Mouse (Mus musculus) ES-Bruce4 (cell line): ENCODE results near the gene Hipk1. TPM values are rescaled to one million over a fixed set of nuclear protein-coding genes. Genes with fewer than 3 reads are reported as not detected.

Experiments used
- H3K27ac ChIP-seq: 2 replicates; pipeline ENCODE4 v1.5.1; 2012; ENCODE audit warnings: low read length, inconsistent platforms; ENCODE audit not compliant: insufficient read depth
- H3K27me3 ChIP-seq: 2 replicates; pipeline ENCODE4 v1.6.1; 2012; ENCODE audit warnings: mild to moderate bottlenecking, low read length, inconsistent platforms; ENCODE audit not compliant: control insufficient read depth, poor library complexity, insufficient read depth, severe bottlenecking
- H3K36me3 ChIP-seq: 2 replicates; pipeline ENCODE4 v1.6.1; 2012; ENCODE audit warnings: inconsistent platforms, mild to moderate bottlenecking, low read length, moderate library complexity; ENCODE audit not compliant: control insufficient read depth, poor library complexity, insufficient read depth, severe bottlenecking
- H3K4me1 ChIP-seq: one replicate; pipeline ENCODE4 v1.8.1; 2011; ENCODE audit warnings: low read length; ENCODE audit not compliant: control insufficient read depth, insufficient read depth
- H3K4me3 ChIP-seq: 2 replicates; pipeline ENCODE4 v1.5.1; 2011; ENCODE audit warnings: low read depth, mild to moderate bottlenecking, low read length
- H3K9ac ChIP-seq: 2 replicates; pipeline ENCODE4 v1.6.1; 2012; ENCODE audit warnings: low read depth, mild to moderate bottlenecking, inconsistent platforms; ENCODE audit not compliant: poor library complexity, severe bottlenecking
- H3K9me3 ChIP-seq: replicated peaks from 2 replicates; pipeline ENCODE4 v1.6.1; 2012; ENCODE audit warnings: mild to moderate bottlenecking, low read length, inconsistent platforms; ENCODE audit not compliant: control insufficient read depth, poor library complexity, insufficient read depth, severe bottlenecking
- CTCF ChIP-seq: IDR thresholded peaks from one replicate; pipeline ENCODE4 v1.8.1; 2011; ENCODE audit warnings: low read depth, low read length
- EP300 ChIP-seq: IDR thresholded peaks from 2 replicates; pipeline ENCODE4 v1.6.1; 2011; ENCODE audit warnings: low read depth, low read length; ENCODE audit not compliant: insufficient read depth
- POLR2A ChIP-seq: IDR thresholded peaks from one replicate; pipeline ENCODE4 v1.8.1; 2011; ENCODE audit warnings: low read length; ENCODE audit not compliant: insufficient read depth
- polyA plus RNA-seq: library from polyadenylated mRNA; stranded (reverse); fragments of >200 nt; gene quantifications from 2 replicates; pipeline ENCODE4 v1.2.4, GENCODE M21; 2011; ENCODE audit warnings: low read depth; ENCODE audit not compliant: missing spikeins, insufficient read depth, insufficient read length

Gene Hipk1
- polyA plus RNA-seq, 1 experiment, result 52.3 TPM

DNA sequence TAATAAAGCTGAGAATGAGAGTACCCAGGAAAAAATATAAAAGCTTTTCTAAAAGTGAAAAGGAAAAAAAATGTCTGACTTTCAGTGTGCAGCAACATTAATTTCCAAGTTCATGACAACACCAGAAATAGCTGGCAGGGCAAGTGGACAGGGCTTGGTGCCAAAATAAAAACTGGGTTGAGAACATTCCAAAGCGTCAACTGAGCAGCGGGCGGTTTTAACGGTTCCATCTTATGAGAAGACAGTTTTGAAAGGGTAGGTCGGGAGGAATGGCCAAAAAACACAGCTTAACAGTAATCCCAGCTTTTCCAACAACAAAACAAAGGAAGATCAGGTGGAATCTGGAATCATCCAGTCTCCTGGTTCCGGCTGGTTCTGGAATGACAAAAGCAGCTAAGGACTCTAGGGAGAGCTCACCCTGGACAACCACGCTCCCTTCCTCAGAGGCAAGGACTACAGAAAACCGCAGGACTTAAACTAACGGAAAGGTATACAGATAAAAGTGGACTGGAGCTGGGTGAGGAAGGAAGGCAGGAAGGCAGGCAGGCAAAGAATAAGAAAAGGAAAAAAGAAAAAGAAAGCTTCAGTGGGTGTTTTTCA lies 19.7 kb downstream of the Hipk1 start:
- TF ChIP-seq POLR2A (no peak), EP300 (peak; percentile 67)
- H3K27ac ChIP-seq, result peak overlapping the region; percentile 83
- H3K27me3 ChIP-seq, result no peaks in the 10 kb centered on the region
- H3K4me3 ChIP-seq, result no peak overlapping the region
- H3K4me1 ChIP-seq, result peaks cover 7% of the 10 kb centered on the region
- H3K9me3 ChIP-seq, result no peaks in the 10 kb centered on the region
- peaks cover 7% of the 10 kb centered on the region for H3K36me3 ChIP-seq
- no peak overlapping the region for H3K9ac ChIP-seq

DNA sequence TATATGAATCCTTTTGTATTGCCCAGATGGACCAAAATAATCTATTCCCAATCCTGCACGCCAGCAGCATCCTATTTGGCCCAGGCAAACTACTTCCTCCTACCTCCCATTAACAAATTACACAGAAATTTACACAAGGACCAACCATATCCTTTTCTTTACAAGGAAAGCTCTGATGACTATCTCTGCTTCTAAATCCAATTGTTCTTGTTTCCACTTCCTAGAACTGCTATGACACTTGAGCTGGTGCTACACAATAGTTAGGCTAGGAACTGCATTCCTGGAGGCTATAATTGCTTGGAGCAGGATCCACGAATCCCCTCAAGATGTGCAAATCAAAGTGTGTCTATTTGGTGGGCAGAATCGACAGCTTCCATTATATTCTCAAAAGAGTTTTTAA lies 24.6 kb downstream of the Hipk1 start:
- no peak overlapping the region for H3K4me3 ChIP-seq
- peaks cover 8% of the 10 kb centered on the region for H3K4me1 ChIP-seq
- H3K27me3 ChIP-seq, result no peaks in the 10 kb centered on the region
- H3K27ac ChIP-seq, result no peak overlapping the region
- peaks cover 16% of the 10 kb centered on the region for H3K36me3 ChIP-seq
- H3K9ac ChIP-seq, result no peak overlapping the region
- no peaks in the 10 kb centered on the region for H3K9me3 ChIP-seq
- TF ChIP-seq EP300 (no peak), POLR2A (no peak), CTCF (no peak)

DNA sequence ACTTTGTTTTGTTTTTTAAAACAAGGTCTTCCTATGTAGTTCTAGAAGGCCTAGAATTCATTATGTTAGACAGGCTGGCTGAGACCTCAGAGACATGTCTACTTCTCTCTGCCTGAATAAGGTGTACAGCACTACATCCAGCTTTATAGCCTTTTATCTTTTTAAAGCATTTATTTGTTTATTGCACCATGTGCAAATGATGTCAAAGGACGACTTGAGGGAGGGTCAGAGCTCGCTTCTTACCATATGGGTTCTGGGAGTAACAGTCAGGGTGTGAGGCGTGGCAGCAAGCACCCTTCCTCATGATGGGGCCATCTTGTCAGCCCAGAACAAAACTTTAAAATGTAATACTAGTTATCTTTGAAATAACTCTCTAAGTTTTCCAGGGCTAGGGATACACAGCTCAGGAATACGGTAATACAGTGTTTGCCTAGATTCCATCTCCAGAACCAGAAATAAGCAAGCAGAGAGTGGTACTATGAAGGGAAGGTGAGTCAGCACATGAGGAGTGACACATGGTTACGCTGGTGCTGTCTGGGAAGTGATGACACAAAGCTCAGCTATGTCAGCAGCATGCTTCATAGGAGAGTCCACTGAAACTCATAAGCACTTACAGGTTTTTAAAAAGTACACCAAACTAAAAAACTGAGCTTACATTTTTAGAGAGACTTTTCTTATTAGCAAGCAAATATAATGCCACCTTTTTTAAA lies 31.9 kb downstream of the Hipk1 start:
- Histone ChIP-seq H3K4me3 (no peak overlapping the region), H3K4me1 (peaks cover 2% of the 10 kb centered on the region), H3K9me3 (no peaks in the 10 kb centered on the region), H3K27me3 (no peaks in the 10 kb centered on the region), H3K27ac (no peak overlapping the region), H3K9ac (no peak overlapping the region), H3K36me3 (peaks cover 25% of the 10 kb centered on the region)
- TF ChIP-seq CTCF (no peak), POLR2A (no peak), EP300 (no peak)

DNA sequence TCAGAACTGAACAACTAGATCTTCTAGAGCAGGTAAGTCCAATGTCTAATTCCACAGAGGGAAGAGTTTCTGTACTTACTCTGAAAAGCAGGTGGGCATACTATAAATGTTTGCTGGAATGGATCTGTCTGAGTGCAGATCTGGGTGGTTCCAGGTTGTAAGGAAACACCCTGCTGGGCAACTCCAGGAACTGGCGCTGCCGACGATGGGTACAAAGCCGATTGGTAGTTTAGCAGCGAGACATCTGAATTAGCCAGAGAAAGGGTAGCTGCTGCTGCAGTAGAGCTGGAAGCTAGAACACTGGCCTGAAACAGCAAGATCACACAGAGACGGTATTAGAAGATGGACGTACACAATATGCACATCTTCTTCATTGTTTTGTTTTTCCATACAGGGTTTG lies 32.9 kb downstream of the Hipk1 start:
- peaks cover 2% of the 10 kb centered on the region for H3K4me1 ChIP-seq
- H3K36me3 ChIP-seq, result peaks cover 25% of the 10 kb centered on the region
- H3K27me3 ChIP-seq, result no peaks in the 10 kb centered on the region
- no peak overlapping the region for H3K27ac ChIP-seq
- no peak overlapping the region for H3K4me3 ChIP-seq
- no peaks in the 10 kb centered on the region for H3K9me3 ChIP-seq
- H3K9ac ChIP-seq, result no peak overlapping the region
- TF ChIP-seq POLR2A, result no peak
- TF ChIP-seq CTCF, result no peak
- TF ChIP-seq EP300, result no peak

DNA sequence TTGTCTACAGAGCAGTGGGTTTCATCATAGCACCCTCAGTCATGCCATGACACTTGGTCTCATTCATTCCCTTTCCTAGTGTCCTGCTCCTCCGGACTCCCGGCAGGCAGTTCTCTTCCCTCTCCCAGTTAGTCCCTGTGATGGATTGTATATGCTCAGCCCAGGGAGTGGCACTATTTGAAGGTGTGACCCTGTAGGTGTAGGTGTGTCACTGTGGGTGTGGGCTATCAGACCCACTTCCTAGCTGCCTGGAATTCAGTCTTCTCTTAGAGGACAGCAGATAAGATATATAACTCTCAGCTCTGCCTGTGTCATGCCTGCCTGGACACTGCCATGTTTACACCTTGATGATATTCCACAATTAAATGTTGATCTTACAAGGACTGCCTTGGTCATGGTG lies 34.4 kb downstream of the Hipk1 start:
- H3K4me1 ChIP-seq, result no peaks in the 10 kb centered on the region
- H3K9ac ChIP-seq, result no peak overlapping the region
- H3K36me3 ChIP-seq, result peaks cover 23% of the 10 kb centered on the region
- no peaks in the 10 kb centered on the region for H3K27me3 ChIP-seq
- H3K4me3 ChIP-seq, result no peak overlapping the region
- H3K9me3 ChIP-seq, result no peaks in the 10 kb centered on the region
- no peak overlapping the region for H3K27ac ChIP-seq
- TF ChIP-seq EP300 (no peak), CTCF (no peak)

DNA sequence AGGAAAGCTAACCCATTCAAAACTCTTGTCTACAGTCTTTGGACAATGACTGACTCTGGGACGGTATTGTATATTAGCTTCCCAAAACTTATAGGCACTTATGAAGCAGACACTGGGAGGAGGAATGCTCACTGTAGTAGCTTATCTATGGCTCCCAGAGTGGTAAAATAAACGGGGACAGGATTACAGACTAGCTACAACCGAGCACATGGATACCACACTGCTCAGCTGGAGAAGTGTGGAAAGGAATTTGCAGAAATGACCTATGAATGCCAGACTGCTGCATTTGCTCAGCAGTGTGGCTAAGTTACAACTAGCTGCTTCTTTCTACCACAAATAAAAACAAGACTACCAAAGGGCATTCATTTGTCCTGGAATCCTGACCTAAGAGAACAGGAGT lies 36.0 kb downstream of the Hipk1 start:
- Histone ChIP-seq H3K9ac (no peak overlapping the region), H3K27me3 (no peaks in the 10 kb centered on the region), H3K4me1 (no peaks in the 10 kb centered on the region), H3K27ac (no peak overlapping the region), H3K4me3 (no peak overlapping the region), H3K9me3 (no peaks in the 10 kb centered on the region), H3K36me3 (peaks cover 23% of the 10 kb centered on the region)
- TF ChIP-seq CTCF, result no peak
- TF ChIP-seq POLR2A, result no peak
- TF ChIP-seq EP300, result no peak
